Mouse (Mus musculus): Measurements from ENCODE around the gene Fgfr2.

DNA sequence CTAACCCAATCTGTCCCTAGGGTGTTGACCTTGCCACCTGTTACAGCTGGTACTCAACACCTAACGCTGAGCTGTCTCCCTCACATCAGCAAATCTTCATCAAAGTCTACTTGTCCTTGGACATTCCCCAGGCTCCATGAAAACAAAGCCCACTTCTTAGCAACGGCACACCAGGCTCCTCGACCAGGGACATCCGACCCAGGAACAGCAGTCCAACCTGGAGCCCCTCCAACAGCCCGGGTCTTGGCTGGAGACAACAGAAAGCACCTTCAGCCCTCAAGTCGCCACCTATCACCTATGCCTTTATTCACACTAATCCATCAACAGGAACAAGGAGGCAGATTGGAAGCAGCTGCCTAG, 64.0 kb downstream of the Fgfr2 start:
- TF ChIP-seq CTCF (conservative IDR thresholded peaks at IDR 0.05; ENCODE audit: insufficient read depth, insufficient read length, low read depth, low read length) (no peak), POLR2A (IDR thresholded peaks at IDR 0.05; ENCODE audit: low read depth, low read length) (no peak)

Data from kidney, adult 2 months (tissue).